Mouse (Mus musculus) heart, postnatal 0 days (tissue): ENCODE results near the gene Psmc3. TPM values are rescaled to one million over a fixed set of nuclear protein-coding genes. Genes with fewer than 3 reads are reported as not detected.

Source experiments
- ATAC-seq: fragments of 200-750 bp; cut with Nextera tagmentation; 2 replicates; pipeline ENCODE4 v1.8.0; 2017; ENCODE audit warnings: low read depth, moderate number of reproducible peaks, moderate library complexity; ENCODE audit not compliant: insufficient read depth
- DNase-seq: peaks from one replicate; pipeline ENCODE4 v3.0.0-alpha.2; 2016; ENCODE audit warnings: low spot score
- H3K27ac ChIP-seq: fragments of 300-500 bp; sonication (generic); 2 replicates; pipeline ENCODE4 v1.5.1; 2014; ENCODE audit warnings: low read depth, mild to moderate bottlenecking
- H3K27me3 ChIP-seq: fragments of 300-500 bp; sonication (generic); 2 replicates; pipeline ENCODE4 v1.6.1; 2014; ENCODE audit warnings: low read length, mixed read lengths; ENCODE audit not compliant: control insufficient read depth, insufficient read depth
- H3K36me3 ChIP-seq: fragments of 300-500 bp; sonication (generic); replicated peaks from 2 replicates; pipeline ENCODE4 v1.6.1; 2014; ENCODE audit warnings: low read length, mixed read lengths; ENCODE audit not compliant: control insufficient read depth, insufficient read depth
- H3K4me1 ChIP-seq: fragments of 300-500 bp; sonication (generic); 2 replicates; pipeline ENCODE4 v1.6.1; 2014; ENCODE audit warnings: antibody characterized with exemption; ENCODE audit not compliant: control insufficient read depth, insufficient read depth
- H3K4me2 ChIP-seq: fragments of 300-500 bp; sonication (generic); 2 replicates; pipeline ENCODE4 v1.6.1; 2014; ENCODE audit warnings: low read depth, mild to moderate bottlenecking, low read length, moderate library complexity
- H3K4me3 ChIP-seq: fragments of 300-500 bp; sonication (generic); 2 replicates; pipeline ENCODE4 v1.5.1; 2014; ENCODE audit warnings: low read depth, low read length
- H3K9ac ChIP-seq: fragments of 300-500 bp; sonication (generic); replicated peaks from 2 replicates; pipeline ENCODE4 v1.6.1; 2014; ENCODE audit warnings: low read depth, low read length, mixed read lengths
- H3K9me3 ChIP-seq: fragments of 300-500 bp; sonication (generic); replicated peaks from 2 replicates; pipeline ENCODE4 v1.6.1; 2016; ENCODE audit warnings: low read length; ENCODE audit not compliant: control insufficient read depth
- CTCF ChIP-seq: IDR thresholded peaks from 2 replicates; pipeline ENCODE4 v1.5.1; 2016; ENCODE audit warnings: antibody characterized with exemption, control low read depth, low read depth
- EP300 ChIP-seq: IDR thresholded peaks from 2 replicates; pipeline ENCODE4 v1.6.1; 2016; ENCODE audit warnings: antibody characterized with exemption, low read depth
- WGBS: fragments of 180-500 bp; shearing (Covaris S2); extraction: QIAGEN DNeasy Blood & Tissue Kit; methylation state at CpG from one replicate; pipeline ENCODE4 v1.1.7; 2014; 5-methylcytosine and 5-hydroxymethylcytosine counted together
- polyA plus RNA-seq: library from polyadenylated mRNA; unstranded; fragments of >200 nt; fragmentation: Nextera tagmentation; extraction: Ambion mirVana; gene quantifications from 2 replicates; pipeline ENCODE4 v1.2.1, GENCODE M21; 2015
- total RNA-seq: library from RNA; depleted of rRNA; stranded (reverse); fragments of >200 nt; gene quantifications from 2 replicates; pipeline ENCODE4 v1.2.3, GENCODE M21; 2014; ENCODE audit warnings: low replicate concordance

The Psmc3 gene
- total and polyA plus RNA-seq, 2 experiments from 2014 or later, result 264 to 300 TPM

GRCm38 (mm10) chr2:91047359-91047758 is 6.5 kb upstream of the Psmc3 start:
- 81% methylated on average over 9 of the region's 9 CpGs for WGBS
- DNase-seq (no peak), ATAC-seq (no peak)
- Histone ChIP-seq H3K27ac (no peak overlapping the region), H3K27me3 (no peaks in the 10 kb centered on the region), H3K9me3 (no peaks in the 10 kb centered on the region), H3K4me1 (no peaks in the 10 kb centered on the region), H3K4me3 (no peak overlapping the region), H3K4me2 (no peak overlapping the region), H3K36me3 (no peaks in the 10 kb centered on the region), H3K9ac (no peak overlapping the region)
- TF ChIP-seq EP300 (no peak), CTCF (no peak)

GRCm38 (mm10) chr2:91051917-91052316 is 1.9 kb upstream of the Psmc3 start:
- H3K9ac ChIP-seq, result no peak overlapping the region
- TF ChIP-seq CTCF (no peak), EP300 (no peak)
- H3K27me3 ChIP-seq, result no peaks in the 10 kb centered on the region
- H3K36me3 ChIP-seq, result peaks cover 21% of the 10 kb centered on the region
- H3K4me1 ChIP-seq, result peaks cover 7% of the 10 kb centered on the region
- WGBS, result 62% methylated on average over 3 of the region's 3 CpGs
- H3K4me3 ChIP-seq, result no peak overlapping the region
- no peak for ATAC-seq
- no peak overlapping the region for H3K4me2 ChIP-seq
- H3K27ac ChIP-seq, result no peak overlapping the region
- no peaks in the 10 kb centered on the region for H3K9me3 ChIP-seq
- DNase-seq, result no peak

- no peak overlapping the region for H3K9ac ChIP-seq
- no peaks in the 10 kb centered on the region for H3K9me3 ChIP-seq
- WGBS, result 48% methylated on average over 2 of the region's 2 CpGs
- no peak overlapping the region for H3K4me2 ChIP-seq
- no peak for DNase-seq
- ATAC-seq, result no peak
- H3K36me3 ChIP-seq, result peaks cover 29% of the 10 kb centered on the region
- H3K4me1 ChIP-seq, result peaks cover 7% of the 10 kb centered on the region
- no peaks in the 10 kb centered on the region for H3K27me3 ChIP-seq
- H3K27ac ChIP-seq, result no peak overlapping the region
- no peak overlapping the region for H3K4me3 ChIP-seq
- TF ChIP-seq CTCF (no peak), EP300 (no peak)
Measured at GRCm38 (mm10) chr2:91052752-91053151, 1.1 kb upstream of the Psmc3 start.

GRCm38 (mm10) chr2:91053181-91053933 is 452 bp upstream of the Psmc3 start:
- TF ChIP-seq CTCF (no peak), EP300 (no peak)
- Histone ChIP-seq H3K27ac (0 out of 2 replicates have a peak overlapping the region, but pooled peaks have one; percentile 85), H3K4me3 (peak overlapping the region; percentile 86), H3K9ac (peak overlapping the region; percentile 80), H3K4me1 (peaks cover 7% of the 10 kb centered on the region), H3K4me2 (peak overlapping the region; percentile 76), H3K27me3 (no peaks in the 10 kb centered on the region), H3K9me3 (no peaks in the 10 kb centered on the region), H3K36me3 (peaks cover 35% of the 10 kb centered on the region)
- DNase-seq, result no peak
- 0% methylated on average over 6 of the region's 6 CpGs for WGBS
- no peak for ATAC-seq

- peaks cover 67% of the 10 kb centered on the region for H3K36me3 ChIP-seq
- ATAC-seq (no peak), DNase-seq (no peak)
- H3K9ac ChIP-seq, result no peak overlapping the region
- peaks cover 11% of the 10 kb centered on the region for H3K4me1 ChIP-seq
- H3K27me3 ChIP-seq, result no peaks in the 10 kb centered on the region
- H3K27ac ChIP-seq, result no peak overlapping the region
- WGBS, result 90% methylated on average over 5 of the region's 5 CpGs
- no peak for TF ChIP-seq CTCF
- no peak for TF ChIP-seq EP300
- H3K4me2 ChIP-seq, result no peak overlapping the region
- no peaks in the 10 kb centered on the region for H3K9me3 ChIP-seq
- H3K4me3 ChIP-seq, result no peak overlapping the region
Measured at GRCm38 (mm10) chr2:91058435-91058834, 4.6 kb downstream of the Psmc3 start.

GRCm38 (mm10) chr2:91059376-91059775 is 5.6 kb downstream of the Psmc3 start:
- Histone ChIP-seq H3K27me3 (no peaks in the 10 kb centered on the region), H3K27ac (no peak overlapping the region), H3K9me3 (no peaks in the 10 kb centered on the region), H3K4me3 (no peak overlapping the region), H3K9ac (no peak overlapping the region), H3K4me2 (no peak overlapping the region), H3K4me1 (peaks cover 11% of the 10 kb centered on the region), H3K36me3 (peaks cover 77% of the 10 kb centered on the region)
- ATAC-seq (no peak), DNase-seq (no peak)
- TF ChIP-seq EP300 (no peak), CTCF (no peak)
- WGBS, result 89% methylated on average over 2 of the region's 2 CpGs
